Mouse (Mus musculus): ENCODE measurements around the gene Gpc3.

- TF ChIP-seq CTCF (IDR thresholded peaks at IDR 0.05; ENCODE audit: low read depth) = no peak
- no peak for TF ChIP-seq EP300 (IDR thresholded peaks at IDR 0.05; ENCODE audit: low read depth)
These were observed 336.2 kb downstream of the Gpc3 start for GRCm38 (mm10) chrX:52277599-52277998.
